Mouse (Mus musculus) adrenal gland, postnatal 10 days (tissue): ENCODE measurements at regions not wholly inside any gene's neighbourhood (a gene's known extent, or its start where the extent isn't known, plus 50 kb on each side); places are given as distances from the start of the nearest gene placed in this dataset.

Experiments
- DNase-seq: peaks from one replicate; pipeline ENCODE4 v3.0.0; 2021; ENCODE audit warnings: mixed read lengths

- no peak for DNase-seq
Measured at GRCm38 (mm10) chr8:73930344-73930743, 577.0 kb upstream of the Large1 start.

- no peak for DNase-seq
Measured at GRCm38 (mm10) chr8:73925515-73926241, 572.3 kb upstream of the Large1 start.

GRCm38 (mm10) chr8:73923181-73923580 is 569.8 kb upstream of the Large1 start:
- peak; percentile 3 for DNase-seq

GRCm38 (mm10) chr8:73921158-73921557 is 567.8 kb upstream of the Large1 start:
- DNase-seq, result no peak

GRCm38 (mm10) chr8:73920564-73920963 is 567.2 kb upstream of the Large1 start:
- no peak for DNase-seq

GRCm38 (mm10) chr8:73905071-73905470 is 551.7 kb upstream of the Large1 start:
- no peak for DNase-seq

GRCm38 (mm10) chr8:73903838-73904237 is 550.5 kb upstream of the Large1 start:
- DNase-seq, result no peak

DNA sequence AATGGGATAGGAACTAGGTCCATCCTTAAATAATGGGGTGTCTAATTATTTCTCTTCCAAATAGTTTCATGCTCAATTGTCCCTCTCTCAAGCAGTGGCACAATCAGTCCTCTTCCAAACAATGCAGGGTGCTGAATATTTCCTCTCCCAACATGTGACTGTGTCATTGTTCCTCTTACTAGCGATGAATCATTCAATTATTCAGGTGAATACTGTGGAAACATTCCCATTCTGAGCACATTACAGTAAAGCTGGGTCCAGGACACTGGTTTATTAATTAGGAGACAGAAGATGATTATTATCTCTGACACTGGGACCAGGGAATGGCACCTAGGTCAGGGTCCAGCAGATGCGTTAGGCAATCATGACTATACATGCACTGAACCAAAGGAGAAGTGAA is 532.6 kb upstream of the Large1 start:
- no peak for DNase-seq

DNA sequence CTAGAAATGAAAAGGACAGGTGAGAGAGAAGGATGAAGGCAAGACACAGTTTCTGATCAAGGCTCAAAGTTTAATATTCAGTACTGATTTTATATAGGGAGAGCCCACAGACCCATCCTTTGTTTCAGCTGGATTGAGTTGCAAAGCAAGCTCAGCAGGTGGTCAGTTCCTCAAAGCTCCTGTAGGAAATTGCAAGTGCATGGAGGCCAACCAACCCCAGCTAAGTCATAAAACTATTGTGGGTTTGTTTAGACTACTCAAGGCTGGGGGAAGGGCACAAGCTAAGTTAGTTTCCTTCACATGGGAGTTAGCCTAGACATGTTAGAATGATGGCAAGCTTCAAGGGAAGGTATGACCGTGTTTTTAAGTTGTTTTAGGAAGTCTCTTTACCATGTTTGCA is 528.3 kb upstream of the Large1 start:
- DNase-seq, result no peak
